Mouse (Mus musculus): ENCODE measurements around the gene Git2. TPM values are rescaled to one million over a fixed set of nuclear protein-coding genes. Genes with fewer than 3 reads are reported as not detected.

The Git2 gene
- polyA plus RNA-seq, 1 experiment from 2014 or later, result 35.2 TPM

DNA sequence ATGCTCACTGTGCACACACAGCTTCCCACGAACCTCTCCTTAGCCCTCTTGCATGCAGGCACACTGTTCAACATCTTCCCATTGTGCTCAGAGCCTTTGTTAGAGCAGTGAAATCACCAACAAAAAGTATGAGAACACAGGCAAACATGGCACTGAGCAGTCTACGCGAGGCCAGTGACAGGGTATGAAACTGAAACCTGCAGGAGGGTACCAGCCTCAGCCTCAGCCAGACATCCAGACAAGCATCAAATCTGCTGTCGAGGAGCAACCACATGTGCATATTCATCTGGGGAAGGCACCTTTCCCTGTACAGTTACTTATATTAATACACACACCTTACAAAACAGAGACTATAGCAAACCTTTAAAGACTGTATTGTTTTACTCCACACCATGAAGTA, 28.4 kb downstream of the Git2 start:
- ATAC-seq (ENCODE audit: insufficient number of reproducible peaks, low FRiP score, low TSS enrichment, low read depth) (no peak), DNase-seq (ENCODE audit: low spot score) (no peak)
- no peaks in the 10 kb centered on the region for H3K27me3 ChIP-seq (ENCODE audit: control insufficient read depth, insufficient read depth, low read length)
- H3K4me3 ChIP-seq (ENCODE audit: low read depth, low read length), result no peak overlapping the region
- no peaks in the 10 kb centered on the region for H3K4me1 ChIP-seq (ENCODE audit: control insufficient read depth, insufficient read depth, low read length)
- no peak overlapping the region for H3K9ac ChIP-seq (ENCODE audit: low read length)
- H3K9me3 ChIP-seq (ENCODE audit: control insufficient read depth, low read length), result no peaks in the 10 kb centered on the region
- H3K36me3 ChIP-seq (ENCODE audit: control insufficient read depth, insufficient read depth, low read length), result peaks cover 22% of the 10 kb centered on the region
- no peak overlapping the region for H3K27ac ChIP-seq (replicated peaks; ENCODE audit: low read depth, low read length)
- 95% methylated on average over 4 of the region's 4 CpGs for WGBS
- no peak overlapping the region for H3K4me2 ChIP-seq (ENCODE audit: low read depth, severe bottlenecking)

GRCm38 (mm10) chr5:114745581-114745980, 29.7 kb downstream of the Git2 start:
- ATAC-seq (ENCODE audit: insufficient number of reproducible peaks, low FRiP score, low TSS enrichment, low read depth) (no peak), DNase-seq (ENCODE audit: low spot score) (no peak)
- H3K9ac ChIP-seq (ENCODE audit: low read length), result no peak overlapping the region
- no peaks in the 10 kb centered on the region for H3K27me3 ChIP-seq (ENCODE audit: control insufficient read depth, insufficient read depth, low read length)
- no peaks in the 10 kb centered on the region for H3K4me1 ChIP-seq (ENCODE audit: control insufficient read depth, insufficient read depth, low read length)
- no peak overlapping the region for H3K27ac ChIP-seq (replicated peaks; ENCODE audit: low read depth, low read length)
- H3K9me3 ChIP-seq (ENCODE audit: control insufficient read depth, low read length), result no peaks in the 10 kb centered on the region
- WGBS, result 85% methylated on average over 5 of the region's 5 CpGs
- H3K4me2 ChIP-seq (ENCODE audit: low read depth, severe bottlenecking), result no peak overlapping the region
- no peak overlapping the region for H3K4me3 ChIP-seq (ENCODE audit: low read depth, low read length)
- peaks cover 28% of the 10 kb centered on the region for H3K36me3 ChIP-seq (ENCODE audit: control insufficient read depth, insufficient read depth, low read length)

DNA sequence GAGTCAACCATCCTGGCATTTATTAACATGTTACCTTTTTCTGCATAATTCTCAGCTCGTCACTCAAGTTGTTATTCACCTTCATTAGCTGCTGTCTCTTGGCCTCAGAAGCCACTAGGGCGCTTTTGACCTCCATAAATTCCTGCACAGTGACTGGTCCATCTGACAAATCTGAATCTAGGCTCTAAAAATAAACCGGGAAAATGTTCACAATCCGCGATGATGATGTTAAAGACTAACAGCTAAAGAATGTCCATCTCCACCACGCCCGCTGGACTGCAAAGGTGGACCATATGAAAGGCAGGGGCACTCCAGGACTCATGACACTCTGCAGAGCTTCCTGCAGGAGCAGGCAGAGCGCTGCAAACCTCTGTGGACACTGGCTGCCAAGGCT, 31.6 kb downstream of the Git2 start:
- Histone ChIP-seq H3K9ac (ENCODE audit: low read length) (no peak overlapping the region), H3K4me1 (ENCODE audit: control insufficient read depth, insufficient read depth, low read length) (no peaks in the 10 kb centered on the region), H3K4me2 (ENCODE audit: low read depth, severe bottlenecking) (no peak overlapping the region), H3K27ac (replicated peaks; ENCODE audit: low read depth, low read length) (no peak overlapping the region), H3K4me3 (ENCODE audit: low read depth, low read length) (no peak overlapping the region), H3K36me3 (ENCODE audit: control insufficient read depth, insufficient read depth, low read length) (peaks cover 28% of the 10 kb centered on the region), H3K9me3 (ENCODE audit: control insufficient read depth, low read length) (no peaks in the 10 kb centered on the region), H3K27me3 (ENCODE audit: control insufficient read depth, insufficient read depth, low read length) (no peaks in the 10 kb centered on the region)
- 93% methylated on average over 8 of the region's 8 CpGs for WGBS
- no peak for ATAC-seq (ENCODE audit: insufficient number of reproducible peaks, low FRiP score, low TSS enrichment, low read depth)
- no peak for DNase-seq (ENCODE audit: low spot score)

DNA sequence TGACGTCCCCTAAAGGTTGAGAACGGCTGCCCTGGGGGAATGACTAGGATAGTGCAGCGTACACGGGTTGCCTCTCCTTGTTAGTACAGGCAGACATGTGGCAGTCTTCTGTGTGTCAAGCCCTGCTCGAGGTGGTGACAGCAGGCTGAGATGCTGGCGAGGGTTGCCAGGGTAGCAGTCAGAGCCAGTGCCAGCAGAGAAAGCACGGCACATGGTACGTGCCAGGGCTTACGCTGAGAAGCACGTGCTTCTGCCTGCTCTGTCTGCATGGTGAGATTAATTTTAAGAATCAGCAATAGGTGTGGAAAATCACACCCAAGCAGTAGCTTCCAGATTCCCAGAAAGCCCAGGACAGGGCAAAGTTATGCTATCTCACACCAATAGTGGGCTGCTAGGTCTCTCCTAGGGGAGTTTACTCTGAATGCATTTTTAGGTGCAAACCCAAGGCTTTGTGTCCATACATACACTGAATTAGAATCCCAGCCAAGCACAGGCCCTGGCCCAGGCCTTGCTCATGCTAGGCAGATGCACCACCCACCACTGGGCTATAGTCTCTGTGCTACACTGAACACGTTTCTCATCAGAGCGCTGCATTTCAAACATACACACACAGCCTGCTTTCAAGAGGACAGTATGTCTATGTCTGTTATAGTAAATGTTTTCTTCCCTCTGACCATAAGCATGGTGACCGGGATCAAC, 32.2 kb downstream of the Git2 start:
- no peak overlapping the region for H3K9ac ChIP-seq (ENCODE audit: low read length)
- H3K27me3 ChIP-seq (ENCODE audit: control insufficient read depth, insufficient read depth, low read length), result no peaks in the 10 kb centered on the region
- WGBS, result 94% methylated on average over 13 of the region's 13 CpGs
- H3K9me3 ChIP-seq (ENCODE audit: control insufficient read depth, low read length), result no peaks in the 10 kb centered on the region
- H3K4me3 ChIP-seq (ENCODE audit: low read depth, low read length), result no peak overlapping the region
- ATAC-seq (ENCODE audit: insufficient number of reproducible peaks, low FRiP score, low TSS enrichment, low read depth) (no peak), DNase-seq (ENCODE audit: low spot score) (no peak)
- H3K4me2 ChIP-seq (ENCODE audit: low read depth, severe bottlenecking), result no peak overlapping the region
- no peaks in the 10 kb centered on the region for H3K4me1 ChIP-seq (ENCODE audit: control insufficient read depth, insufficient read depth, low read length)
- peaks cover 25% of the 10 kb centered on the region for H3K36me3 ChIP-seq (ENCODE audit: control insufficient read depth, insufficient read depth, low read length)
- no peak overlapping the region for H3K27ac ChIP-seq (replicated peaks; ENCODE audit: low read depth, low read length)

- Histone ChIP-seq H3K27ac (replicated peaks; ENCODE audit: low read depth, low read length) (no peak overlapping the region), H3K36me3 (ENCODE audit: control insufficient read depth, insufficient read depth, low read length) (peaks cover 26% of the 10 kb centered on the region), H3K27me3 (ENCODE audit: control insufficient read depth, insufficient read depth, low read length) (no peaks in the 10 kb centered on the region), H3K4me3 (ENCODE audit: low read depth, low read length) (no peak overlapping the region), H3K4me1 (ENCODE audit: control insufficient read depth, insufficient read depth, low read length) (no peaks in the 10 kb centered on the region), H3K9ac (ENCODE audit: low read length) (no peak overlapping the region), H3K9me3 (ENCODE audit: control insufficient read depth, low read length) (no peaks in the 10 kb centered on the region), H3K4me2 (ENCODE audit: low read depth, severe bottlenecking) (no peak overlapping the region)
- WGBS, result 89% methylated on average over 10 of the region's 10 CpGs
- ATAC-seq (ENCODE audit: insufficient number of reproducible peaks, low FRiP score, low TSS enrichment, low read depth), result no peak
- no peak for DNase-seq (ENCODE audit: low spot score)
These were observed 32.7 kb downstream of the Git2 start for GRCm38 (mm10) chr5:114742572-114742971.

GRCm38 (mm10) chr5:114740595-114740994, 34.7 kb downstream of the Git2 start:
- 81% methylated on average over 4 of the region's 4 CpGs for WGBS
- H3K9ac ChIP-seq (ENCODE audit: low read length), result no peak overlapping the region
- H3K36me3 ChIP-seq (ENCODE audit: control insufficient read depth, insufficient read depth, low read length), result peaks cover 37% of the 10 kb centered on the region
- no peak overlapping the region for H3K4me2 ChIP-seq (ENCODE audit: low read depth, severe bottlenecking)
- H3K9me3 ChIP-seq (ENCODE audit: control insufficient read depth, low read length), result no peaks in the 10 kb centered on the region
- ATAC-seq (ENCODE audit: insufficient number of reproducible peaks, low FRiP score, low TSS enrichment, low read depth) (no peak), DNase-seq (ENCODE audit: low spot score) (no peak)
- H3K4me1 ChIP-seq (ENCODE audit: control insufficient read depth, insufficient read depth, low read length), result no peaks in the 10 kb centered on the region
- H3K4me3 ChIP-seq (ENCODE audit: low read depth, low read length), result no peak overlapping the region
- H3K27me3 ChIP-seq (ENCODE audit: control insufficient read depth, insufficient read depth, low read length), result no peaks in the 10 kb centered on the region
- H3K27ac ChIP-seq (replicated peaks; ENCODE audit: low read depth, low read length), result no peak overlapping the region

- no peak overlapping the region for H3K9ac ChIP-seq (ENCODE audit: low read length)
- peaks cover 28% of the 10 kb centered on the region for H3K36me3 ChIP-seq (ENCODE audit: control insufficient read depth, insufficient read depth, low read length)
These were observed 36.5 kb downstream of the Git2 start for GRCm38 (mm10) chr5:114738707-114739241.

GRCm38 (mm10) chr5:114737090-114737887, 38.0 kb downstream of the Git2 start:
- ATAC-seq (ENCODE audit: insufficient number of reproducible peaks, low FRiP score, low TSS enrichment, low read depth), result no peak
- Histone ChIP-seq H3K4me2 (ENCODE audit: low read depth, severe bottlenecking) (no peak overlapping the region), H3K9me3 (ENCODE audit: control insufficient read depth, low read length) (no peaks in the 10 kb centered on the region), H3K4me3 (ENCODE audit: low read depth, low read length) (no peak overlapping the region), H3K36me3 (ENCODE audit: control insufficient read depth, insufficient read depth, low read length) (peaks cover 31% of the 10 kb centered on the region), H3K27me3 (ENCODE audit: control insufficient read depth, insufficient read depth, low read length) (no peaks in the 10 kb centered on the region), H3K27ac (replicated peaks; ENCODE audit: low read depth, low read length) (no peak overlapping the region), H3K4me1 (ENCODE audit: control insufficient read depth, insufficient read depth, low read length) (no peaks in the 10 kb centered on the region), H3K9ac (ENCODE audit: low read length) (no peak overlapping the region)
- 89% methylated on average over 21 of the region's 21 CpGs for WGBS
- DNase-seq (ENCODE audit: low spot score), result no peak

More at GRCm38 (mm10) chr5:114738707-114739241, 36.5 kb downstream of the Git2 start:
- H3K4me1 ChIP-seq (ENCODE audit: control insufficient read depth, insufficient read depth, low read length), result no peaks in the 10 kb centered on the region
- 91% methylated on average over 12 of the region's 12 CpGs for WGBS
- H3K4me2 ChIP-seq (ENCODE audit: low read depth, severe bottlenecking), result no peak overlapping the region
- no peak overlapping the region for H3K4me3 ChIP-seq (ENCODE audit: low read depth, low read length)
- ATAC-seq (ENCODE audit: insufficient number of reproducible peaks, low FRiP score, low TSS enrichment, low read depth), result no peak
- H3K27me3 ChIP-seq (ENCODE audit: control insufficient read depth, insufficient read depth, low read length), result no peaks in the 10 kb centered on the region
- H3K9me3 ChIP-seq (ENCODE audit: control insufficient read depth, low read length), result no peaks in the 10 kb centered on the region
- no peak for DNase-seq (ENCODE audit: low spot score)
- H3K27ac ChIP-seq (replicated peaks; ENCODE audit: low read depth, low read length), result no peak overlapping the region

Data from limb, embryonic 11.5 days (tissue).